Mouse (Mus musculus) hindbrain, postnatal 0 days (tissue): ENCODE results near the gene Aph1b. TPM values are rescaled to one million over a fixed set of nuclear protein-coding genes. Genes with fewer than 3 reads are reported as not detected.
"Not testable (repeated sequence)": the region's sequence is repeated elsewhere in the genome, so short reads cannot be mapped to it uniquely, and the experiment has no call there.

Experiments
- ATAC-seq: fragments of 200-750 bp; cut with Nextera tagmentation; 2 replicates; pipeline ENCODE4 v1.8.0; 2017; ENCODE audit warnings: mild to moderate bottlenecking, moderate TSS enrichment, moderate library complexity
- DNase-seq: peaks from one replicate; pipeline ENCODE4 v3.0.0-alpha.2; 2015; ENCODE audit warnings: low spot score
- H3K27ac ChIP-seq: fragments of 300-500 bp; sonication (generic); 2 replicates; pipeline ENCODE4 v1.5.1; 2014; ENCODE audit warnings: mild to moderate bottlenecking
- H3K27me3 ChIP-seq: fragments of 300-500 bp; sonication (generic); 2 replicates; pipeline ENCODE4 v1.6.1; 2014; ENCODE audit warnings: low read length, mixed read lengths; ENCODE audit not compliant: insufficient read depth
- H3K36me3 ChIP-seq: fragments of 300-500 bp; sonication (generic); 2 replicates; pipeline ENCODE4 v1.6.1; 2014; ENCODE audit warnings: low read length, mixed read lengths; ENCODE audit not compliant: insufficient read depth
- H3K4me1 ChIP-seq: fragments of 300-500 bp; sonication (generic); 2 replicates; pipeline ENCODE4 v1.6.1; 2014; ENCODE audit warnings: antibody characterized with exemption, low read length, mixed read lengths; ENCODE audit not compliant: insufficient read depth
- H3K4me2 ChIP-seq: fragments of 300-500 bp; sonication (generic); 2 replicates; pipeline ENCODE4 v1.6.1; 2014; ENCODE audit warnings: low read depth, mild to moderate bottlenecking, low read length, moderate library complexity, mixed read lengths
- H3K4me3 ChIP-seq: fragments of 300-500 bp; sonication (generic); 2 replicates; pipeline ENCODE4 v1.5.1; 2014; ENCODE audit warnings: low read length
- H3K9ac ChIP-seq: fragments of 300-500 bp; sonication (generic); replicated peaks from 2 replicates; pipeline ENCODE4 v1.6.1; 2014; ENCODE audit warnings: mild to moderate bottlenecking, low read length, moderate library complexity, mixed read lengths
- H3K9me3 ChIP-seq: fragments of 300-500 bp; sonication (generic); 2 replicates; pipeline ENCODE4 v1.6.1; 2016; ENCODE audit warnings: low read length, mixed read lengths
- CTCF ChIP-seq: IDR thresholded peaks from 2 replicates; pipeline ENCODE4 v1.5.1; 2016; ENCODE audit warnings: antibody characterized with exemption, control low read depth, low read depth
- WGBS: fragments of 180-500 bp; shearing (Covaris S2); extraction: QIAGEN DNeasy Blood & Tissue Kit; methylation state at CpG from one replicate; pipeline ENCODE4 v1.1.7; 2014; 5-methylcytosine and 5-hydroxymethylcytosine counted together
- polyA plus RNA-seq: library from polyadenylated mRNA; unstranded; fragments of >200 nt; fragmentation: Nextera tagmentation; extraction: Ambion mirVana; gene quantifications from 2 replicates; pipeline ENCODE4 v1.2.1, GENCODE M21; 2015
- total RNA-seq: library from RNA; depleted of rRNA; stranded (reverse); fragments of >200 nt; gene quantifications from 2 replicates; pipeline ENCODE4 v1.2.3, GENCODE M21; 2014

Aph1b gene
- total and polyA plus RNA-seq, 2 experiments from 2014 or later = 15.6 to 26.8 TPM

GRCm38 (mm10) chr9:66822255-66822654 lies 27.0 kb upstream of the Aph1b start:
- DNase-seq, H3K36me3 ChIP-seq, H3K9me3 ChIP-seq, H3K4me2 ChIP-seq, H3K4me1 ChIP-seq, H3K27me3 ChIP-seq, ATAC-seq, H3K4me3 ChIP-seq, H3K27ac ChIP-seq, H3K9ac ChIP-seq: not testable (repeated sequence)
- WGBS = no CpG with 5 or more reads among the region's 5 CpGs
- TF ChIP-seq CTCF = peak; percentile 25; the same call in 1 of the 2 replicates

DNA sequence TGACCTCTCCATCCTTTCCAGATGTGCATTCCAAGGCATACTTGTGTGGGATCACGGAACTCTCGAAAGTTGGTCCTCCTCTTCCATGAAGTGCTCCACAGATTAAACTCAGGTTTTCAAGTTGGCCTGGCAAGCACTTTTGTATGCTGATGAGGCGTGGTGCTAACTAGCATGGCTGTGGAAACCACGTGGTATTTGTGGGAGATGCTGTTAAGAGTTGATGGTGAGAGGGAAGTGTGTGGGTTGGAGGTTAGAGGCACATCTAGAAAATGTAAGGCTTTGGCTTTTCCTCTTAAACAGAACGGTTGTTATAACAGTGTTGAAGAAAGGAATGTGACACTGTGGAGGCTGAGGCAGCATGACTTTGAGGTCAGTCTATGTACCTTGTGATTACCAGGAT lies 25.7 kb upstream of the Aph1b start:
- H3K27ac ChIP-seq = no peak overlapping the region
- H3K4me2 ChIP-seq = no peak overlapping the region
- WGBS = 86% methylated on average over 5 of the region's 5 CpGs
- H3K9me3 ChIP-seq = no peaks in the 10 kb centered on the region
- H3K4me3 ChIP-seq = no peak overlapping the region
- no peak for TF ChIP-seq CTCF
- DNase-seq (no peak), ATAC-seq (no peak)
- H3K27me3 ChIP-seq = no peaks in the 10 kb centered on the region
- H3K36me3 ChIP-seq = no peaks in the 10 kb centered on the region
- H3K9ac ChIP-seq = no peak overlapping the region
- no peaks in the 10 kb centered on the region for H3K4me1 ChIP-seq

GRCm38 (mm10) chr9:66813392-66813791 lies 18.1 kb upstream of the Aph1b start:
- Histone ChIP-seq H3K27ac (no peak overlapping the region), H3K4me3 (no peak overlapping the region), H3K9ac (no peak overlapping the region), H3K27me3 (no peaks in the 10 kb centered on the region), H3K4me1 (no peaks in the 10 kb centered on the region), H3K9me3 (no peaks in the 10 kb centered on the region), H3K4me2 (no peak overlapping the region), H3K36me3 (no peaks in the 10 kb centered on the region)
- DNase-seq = peak; percentile 11
- 11% methylated on average over 2 of the region's 2 CpGs for WGBS
- no peak for TF ChIP-seq CTCF
- no peak for ATAC-seq

GRCm38 (mm10) chr9:66805951-66806350 lies 10.7 kb upstream of the Aph1b start:
- H3K36me3 ChIP-seq, H3K27ac ChIP-seq, ATAC-seq, H3K27me3 ChIP-seq, H3K9me3 ChIP-seq, H3K4me1 ChIP-seq, H3K9ac ChIP-seq: not testable (repeated sequence)
- peak; percentile 37 for DNase-seq
- WGBS = 2% methylated on average over 30 of the region's 37 CpGs
- Histone ChIP-seq H3K4me3 (peak overlapping the region; percentile 28), H3K4me2 (peak overlapping the region; percentile 50)

- H3K9ac ChIP-seq = no peak overlapping the region
- no peaks in the 10 kb centered on the region for H3K4me1 ChIP-seq
- H3K27ac ChIP-seq = no peak overlapping the region
- 59% methylated on average over 12 of the region's 12 CpGs for WGBS
- DNase-seq = no peak
- H3K36me3 ChIP-seq = no peaks in the 10 kb centered on the region
- no peaks in the 10 kb centered on the region for H3K9me3 ChIP-seq
- H3K4me2 ChIP-seq = no peak overlapping the region
- H3K27me3 ChIP-seq = no peaks in the 10 kb centered on the region
- no peak for ATAC-seq
- H3K4me3 ChIP-seq = no peak overlapping the region
- TF ChIP-seq CTCF = no peak
Observed at GRCm38 (mm10) chr9:66801947-66802346, 6.7 kb upstream of the Aph1b start.

- peak within 1 kb of the TSS; percentile 64 for H3K4me2 ChIP-seq
- WGBS = 75% methylated on average over 5 of the region's 5 CpGs
Observed at GRCm38 (mm10) chr9:66796739-66797138, 1.4 kb upstream of the Aph1b start, which contains the start of gene Gm10647. Gene Gm10647, plus strand, starts transcription at chr9:66797039.

DNA sequence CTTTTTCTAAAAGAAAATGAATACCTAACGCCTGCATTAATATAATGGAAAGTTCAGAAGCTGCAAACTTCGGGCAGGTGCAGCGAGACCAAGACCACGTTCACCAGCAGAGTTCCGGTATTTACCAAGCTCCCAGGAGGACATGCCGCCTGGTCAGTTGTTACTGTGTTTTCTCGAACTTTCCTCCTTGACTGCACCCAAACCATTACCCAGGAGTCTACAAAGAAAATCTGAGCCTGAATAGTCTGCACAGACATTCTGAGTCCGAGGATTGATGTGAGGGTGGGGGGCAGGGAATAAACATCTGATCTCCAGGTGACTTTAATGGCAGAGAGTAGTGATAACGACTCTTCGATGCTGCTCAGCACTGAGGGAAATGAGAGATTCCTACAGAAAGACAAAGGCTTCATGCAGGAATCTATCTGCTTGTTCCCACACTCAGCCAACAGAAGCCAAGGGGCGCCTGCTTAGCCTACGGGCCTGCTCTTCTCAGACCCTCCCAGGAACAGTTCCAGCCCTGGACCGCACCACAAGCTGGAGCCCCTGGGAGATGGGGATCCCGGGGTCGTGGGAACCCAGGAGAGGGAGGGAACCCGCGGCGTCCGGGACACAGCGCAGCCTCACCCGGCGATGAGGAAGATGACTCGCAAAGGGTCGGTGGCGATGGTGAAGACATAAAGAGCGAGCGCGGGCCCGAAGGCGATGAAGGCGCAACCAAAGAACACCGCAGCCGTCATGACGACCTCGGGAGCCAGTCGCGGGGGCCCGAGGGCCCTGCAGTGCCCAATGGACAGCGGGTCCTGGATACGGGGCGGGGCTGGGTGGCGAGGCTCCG lies 444 bp downstream of the Aph1b start:
- peak overlapping the region; percentile 71 for H3K9ac ChIP-seq
- WGBS = 2% methylated on average over 43 of the region's 43 CpGs
- no peaks in the 10 kb centered on the region for H3K4me1 ChIP-seq
- ATAC-seq (peak; percentile 61), DNase-seq (peak; percentile 67)
- no peaks in the 10 kb centered on the region for H3K9me3 ChIP-seq
- TF ChIP-seq CTCF = no peak
- no peaks in the 10 kb centered on the region for H3K27me3 ChIP-seq
- H3K36me3 ChIP-seq = 0 out of 2 replicates have a peak, but pooled peaks cover 4% of the 10 kb centered on the region
- H3K4me2 ChIP-seq = peak overlapping the region; percentile 64
- peak overlapping the region; percentile 79 for H3K4me3 ChIP-seq
- peak overlapping the region; percentile 89 for H3K27ac ChIP-seq

More at GRCm38 (mm10) chr9:66796739-66797138, 1.4 kb upstream of the Aph1b start, which contains the start of gene Gm10647:
- Histone ChIP-seq H3K4me3 (peak within 1 kb of the TSS; percentile 79), H3K9me3 (no peaks in the 10 kb centered on the region), H3K27me3 (no peaks in the 10 kb centered on the region), H3K36me3 (no peaks in the 10 kb centered on the region), H3K27ac (peak within 1 kb of the TSS; percentile 89), H3K4me1 (no peaks in the 10 kb centered on the region), H3K9ac (peak within 1 kb of the TSS; percentile 71)
- no peak for ATAC-seq
- no peak for DNase-seq
- no peak for TF ChIP-seq CTCF
